Mouse (Mus musculus) intestine, postnatal 0 days (tissue): ENCODE measurements around the gene Boll. TPM values are rescaled to one million over a fixed set of nuclear protein-coding genes. Genes with fewer than 3 reads are reported as not detected.

Experiments
- ATAC-seq: fragments of 200-750 bp; cut with Nextera tagmentation; 2 replicates; pipeline ENCODE4 v1.8.0; 2017; ENCODE audit warnings: mild to moderate bottlenecking, moderate TSS enrichment, moderate library complexity
- H3K27ac ChIP-seq: fragments of 300-500 bp; sonication (generic); 2 replicates; pipeline ENCODE4 v1.5.1; 2014; ENCODE audit warnings: mild to moderate bottlenecking, low read depth, low read length, moderate library complexity
- H3K27me3 ChIP-seq: fragments of 300-500 bp; sonication (generic); replicated peaks from 2 replicates; pipeline ENCODE4 v1.6.1; 2014; ENCODE audit warnings: low read length, mixed read lengths; ENCODE audit not compliant: control insufficient read depth, insufficient read depth
- H3K36me3 ChIP-seq: fragments of 300-500 bp; sonication (generic); 2 replicates; pipeline ENCODE4 v1.6.1; 2014; ENCODE audit warnings: mild to moderate bottlenecking, moderate library complexity; ENCODE audit not compliant: control insufficient read depth, insufficient read depth
- H3K4me1 ChIP-seq: fragments of 300-500 bp; sonication (generic); replicated peaks from 2 replicates; pipeline ENCODE4 v1.6.1; 2014; ENCODE audit warnings: antibody characterized with exemption, low read length, mixed read lengths; ENCODE audit not compliant: control insufficient read depth, insufficient read depth
- H3K4me2 ChIP-seq: fragments of 300-500 bp; sonication (generic); replicated peaks from 2 replicates; pipeline ENCODE4 v1.6.1; 2014; ENCODE audit warnings: low read depth, mild to moderate bottlenecking, moderate library complexity
- H3K4me3 ChIP-seq: fragments of 300-500 bp; sonication (generic); 2 replicates; pipeline ENCODE4 v1.5.1; 2014; ENCODE audit warnings: low read depth, low read length
- H3K9ac ChIP-seq: fragments of 300-500 bp; sonication (generic); 2 replicates; pipeline ENCODE4 v1.6.1; 2014; ENCODE audit warnings: mild to moderate bottlenecking, low read depth, low read length
- H3K9me3 ChIP-seq: fragments of 300-500 bp; sonication (generic); 2 replicates; pipeline ENCODE4 v1.6.1; 2016; ENCODE audit warnings: mixed run types; ENCODE audit not compliant: control insufficient read depth
- CTCF ChIP-seq: sonication (generic); IDR thresholded peaks from 2 replicates; pipeline ENCODE4 v1.5.1; 2016; ENCODE audit warnings: low read depth, mild to moderate bottlenecking, control low read depth, antibody characterized with exemption, moderate library complexity
- WGBS: fragments of 180-500 bp; shearing (Covaris S2); extraction: QIAGEN DNeasy Blood & Tissue Kit; methylation state at CpG from one replicate; pipeline ENCODE4 v1.1.7; 2014; 5-methylcytosine and 5-hydroxymethylcytosine counted together
- polyA plus RNA-seq: library from polyadenylated mRNA; unstranded; fragments of >200 nt; fragmentation: Nextera tagmentation; extraction: Ambion mirVana; gene quantifications from 2 replicates; pipeline ENCODE4 v1.2.1, GENCODE M21; 2015

Boll gene
- polyA plus RNA-seq, 1 experiment from 2014 or later = 0.10 TPM

DNA sequence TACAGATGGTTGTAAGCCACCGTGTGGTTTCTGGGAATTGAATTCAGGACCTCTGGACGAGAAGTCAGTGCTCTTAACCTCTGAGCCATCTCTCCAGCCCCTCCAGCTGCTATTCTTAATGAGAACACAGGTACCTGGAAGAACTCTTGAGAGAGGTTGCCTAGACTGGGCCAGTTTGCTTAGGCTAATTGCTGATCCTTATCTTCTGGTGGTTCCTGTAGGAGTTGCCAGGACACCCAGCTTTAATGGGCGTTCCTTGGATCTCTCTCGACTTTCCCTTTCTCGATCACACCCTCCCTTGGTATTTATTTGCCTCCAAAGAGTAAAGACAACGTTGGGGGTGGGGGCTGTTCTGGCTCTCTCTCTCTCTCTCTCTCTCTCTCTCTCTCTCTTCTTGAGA, 149.8 kb downstream of the Boll start:
- Histone ChIP-seq H3K9ac (no peak overlapping the region), H3K4me1 (peaks cover 2% of the 10 kb centered on the region; the same call in 1 of the 2 replicates), H3K27ac (no peak overlapping the region), H3K4me3 (no peak overlapping the region), H3K27me3 (no peaks in the 10 kb centered on the region), H3K36me3 (no peaks in the 10 kb centered on the region), H3K4me2 (peak overlapping the region; percentile 48), H3K9me3 (no peaks in the 10 kb centered on the region)
- peak; percentile 24; the same call in 1 of the 2 replicates for TF ChIP-seq CTCF
- WGBS = 31% methylated on average over 6 of the region's 6 CpGs
- peak; percentile 67 for ATAC-seq

- Histone ChIP-seq H3K9me3 (no peaks in the 10 kb centered on the region), H3K36me3 (no peaks in the 10 kb centered on the region), H3K4me3 (no peak overlapping the region), H3K4me2 (no peak overlapping the region), H3K9ac (no peak overlapping the region), H3K4me1 (peaks cover 2% of the 10 kb centered on the region; the same call in 1 of the 2 replicates), H3K27me3 (no peaks in the 10 kb centered on the region), H3K27ac (no peak overlapping the region)
- ATAC-seq = no peak
- 77% methylated on average over 4 of the region's 4 CpGs for WGBS
- TF ChIP-seq CTCF = 0 out of 2 replicates have a peak, but pooled peaks have one; percentile 29
Measured at GRCm38 (mm10) chr1:55212771-55213170, 150.5 kb downstream of the Boll start.

DNA sequence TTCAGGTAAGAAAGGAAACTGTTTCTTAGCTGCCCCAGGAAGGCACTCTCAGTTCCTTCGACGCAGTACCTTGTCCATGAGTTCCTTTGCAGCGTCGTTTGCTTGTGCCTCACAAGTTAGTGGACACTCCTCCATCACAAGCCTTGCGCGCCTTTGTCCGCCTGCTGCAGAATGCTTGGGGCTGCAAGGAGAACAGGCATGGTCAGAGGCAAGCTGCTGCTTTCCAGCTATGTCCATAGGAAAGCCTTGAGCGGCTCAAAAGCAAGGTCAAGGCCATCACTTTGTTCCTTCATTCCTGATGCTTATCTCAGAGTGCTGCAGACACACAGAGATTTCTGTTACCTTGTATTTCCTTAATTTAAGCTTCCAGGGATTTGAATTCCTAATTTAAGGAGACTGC, 152.2 kb downstream of the Boll start:
- Histone ChIP-seq H3K4me2 (no peak overlapping the region), H3K4me3 (no peak overlapping the region), H3K9me3 (no peaks in the 10 kb centered on the region), H3K4me1 (no peaks in the 10 kb centered on the region; the same call in 1 of the 2 replicates), H3K27ac (no peak overlapping the region), H3K27me3 (no peaks in the 10 kb centered on the region), H3K36me3 (no peaks in the 10 kb centered on the region), H3K9ac (no peak overlapping the region)
- WGBS = 79% methylated on average over 8 of the region's 8 CpGs
- no peak for ATAC-seq
- no peak for TF ChIP-seq CTCF

DNA sequence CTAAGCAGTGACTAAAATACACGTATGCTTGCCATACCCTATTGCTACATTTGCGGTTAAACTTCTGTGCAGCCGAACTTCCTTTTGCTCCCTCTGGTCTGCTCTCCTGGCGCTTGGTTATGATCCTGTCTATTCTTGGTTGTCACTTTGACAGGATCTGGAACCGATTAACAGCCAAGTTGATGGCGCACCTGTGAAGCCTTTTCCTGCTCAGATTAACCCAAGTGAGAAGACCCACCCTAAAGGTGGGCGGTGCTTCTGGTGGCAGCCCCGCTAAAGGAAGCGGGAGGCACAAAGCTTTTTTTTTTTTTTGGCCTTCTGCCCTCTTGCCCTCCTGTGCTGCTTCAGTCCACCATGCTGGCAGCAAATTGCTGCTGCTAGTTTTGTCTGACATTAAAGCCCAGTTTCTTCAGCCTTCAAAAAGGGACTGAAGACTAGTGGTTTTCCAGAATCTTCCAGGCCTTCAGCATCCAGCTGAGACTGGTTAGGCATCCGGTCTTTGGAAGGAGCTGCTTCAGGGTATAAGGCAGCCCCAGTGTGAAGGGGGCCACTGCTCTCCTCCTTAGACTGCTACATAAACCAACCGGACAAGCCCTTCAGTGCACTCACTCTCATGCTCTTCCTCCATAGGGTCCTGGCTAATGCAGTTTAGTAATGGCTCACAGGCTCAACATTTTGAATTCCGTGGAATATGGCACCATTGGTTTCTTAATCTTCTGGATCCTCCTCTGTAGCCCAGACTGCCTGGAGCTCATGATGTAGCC, 152.9 kb downstream of the Boll start:
- no peaks in the 10 kb centered on the region for H3K9me3 ChIP-seq
- no peak for TF ChIP-seq CTCF
- H3K27me3 ChIP-seq = no peaks in the 10 kb centered on the region
- H3K4me1 ChIP-seq = no peaks in the 10 kb centered on the region; the same call in 1 of the 2 replicates
- no peak overlapping the region for H3K9ac ChIP-seq
- H3K27ac ChIP-seq = no peak overlapping the region
- no peak overlapping the region for H3K4me2 ChIP-seq
- H3K36me3 ChIP-seq = no peaks in the 10 kb centered on the region
- no peak overlapping the region for H3K4me3 ChIP-seq
- WGBS = 49% methylated on average over 12 of the region's 12 CpGs
- ATAC-seq = no peak

GRCm38 (mm10) chr1:55208500-55209140, 154.6 kb downstream of the Boll start:
- no peaks in the 10 kb centered on the region for H3K9me3 ChIP-seq
- TF ChIP-seq CTCF = no peak
- no peaks in the 10 kb centered on the region for H3K36me3 ChIP-seq
- no peaks in the 10 kb centered on the region for H3K27me3 ChIP-seq
- no peak for ATAC-seq
- H3K9ac ChIP-seq = no peak overlapping the region
- no peak overlapping the region for H3K27ac ChIP-seq
- H3K4me3 ChIP-seq = no peak overlapping the region
- 74% methylated on average over 5 of the region's 5 CpGs for WGBS
- no peak overlapping the region for H3K4me2 ChIP-seq
- no peaks in the 10 kb centered on the region; the same call in 1 of the 2 replicates for H3K4me1 ChIP-seq

DNA sequence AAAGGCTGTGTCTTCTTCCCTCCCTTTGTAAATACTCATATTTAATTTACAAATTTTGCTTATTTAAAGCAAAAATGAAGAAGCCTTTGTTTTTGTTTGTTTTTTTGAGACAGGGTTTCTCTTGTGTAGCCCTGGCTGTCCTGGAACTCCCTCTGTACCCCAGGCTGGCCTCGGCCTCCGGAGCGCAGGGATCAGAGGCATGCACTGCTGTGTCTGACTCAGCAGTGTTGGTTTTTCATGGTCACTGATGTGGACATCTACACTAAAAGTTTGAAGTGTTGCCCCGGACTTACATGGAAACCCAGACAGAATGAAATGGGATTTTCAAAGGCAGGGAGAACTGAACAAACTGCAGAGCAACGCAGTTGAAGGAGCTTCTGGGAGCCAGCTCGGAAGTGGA, 155.7 kb downstream of the Boll start:
- no peak overlapping the region for H3K27ac ChIP-seq
- H3K27me3 ChIP-seq = no peaks in the 10 kb centered on the region
- no peak for TF ChIP-seq CTCF
- ATAC-seq = no peak
- no peaks in the 10 kb centered on the region for H3K9me3 ChIP-seq
- H3K9ac ChIP-seq = no peak overlapping the region
- WGBS = 91% methylated on average over 6 of the region's 6 CpGs
- H3K36me3 ChIP-seq = no peaks in the 10 kb centered on the region
- H3K4me1 ChIP-seq = no peaks in the 10 kb centered on the region; the same call in 1 of the 2 replicates
- H3K4me3 ChIP-seq = no peak overlapping the region
- no peak overlapping the region for H3K4me2 ChIP-seq
